Mouse (Mus musculus) midbrain, postnatal 0 days (tissue): Measurements from ENCODE around the gene Ren1. TPM values are rescaled to one million over a fixed set of nuclear protein-coding genes. Genes with fewer than 3 reads are reported as not detected.
A peak's percentile ranks its signal among the peaks of the same experiment; 100 is the strongest.

Source experiments
- ATAC-seq: fragments of 200-750 bp; cut with Nextera tagmentation; 2 replicates; pipeline ENCODE4 v1.8.0; 2017; ENCODE audit warnings: moderate number of reproducible peaks, mild to moderate bottlenecking, moderate TSS enrichment, moderate library complexity; ENCODE audit not compliant: low FRiP score
- DNase-seq: peaks from one replicate; pipeline ENCODE4 v3.0.0-alpha.2; 2015; ENCODE audit warnings: low spot score
- H3K27ac ChIP-seq: fragments of 300-500 bp; sonication (generic); 2 replicates; pipeline ENCODE4 v1.5.1; 2014; ENCODE audit warnings: low read depth, mild to moderate bottlenecking, low read length, mixed read lengths
- H3K27me3 ChIP-seq: fragments of 300-500 bp; sonication (generic); 2 replicates; pipeline ENCODE4 v1.6.1; 2014; ENCODE audit warnings: low read length, control low read depth, mixed read lengths; ENCODE audit not compliant: insufficient read depth
- H3K36me3 ChIP-seq: fragments of 300-500 bp; sonication (generic); 2 replicates; pipeline ENCODE4 v1.6.1; 2014; ENCODE audit warnings: low read length, control low read depth, mixed read lengths; ENCODE audit not compliant: insufficient read depth
- H3K4me1 ChIP-seq: fragments of 300-500 bp; sonication (generic); 2 replicates; pipeline ENCODE4 v1.6.1; 2014; ENCODE audit warnings: mild to moderate bottlenecking, control low read depth, antibody characterized with exemption, low read length, mixed read lengths; ENCODE audit not compliant: insufficient read depth
- H3K4me2 ChIP-seq: fragments of 300-500 bp; sonication (generic); 2 replicates; pipeline ENCODE4 v1.6.1; 2014; ENCODE audit warnings: low read depth, mild to moderate bottlenecking, low read length, mixed read lengths; ENCODE audit not compliant: poor library complexity, severe bottlenecking
- H3K4me3 ChIP-seq: fragments of 300-500 bp; sonication (generic); 2 replicates; pipeline ENCODE4 v1.5.1; 2014; ENCODE audit warnings: low read depth, mild to moderate bottlenecking, low read length, moderate library complexity
- H3K9ac ChIP-seq: fragments of 300-500 bp; sonication (generic); replicated peaks from 2 replicates; pipeline ENCODE4 v1.6.1; 2014; ENCODE audit warnings: mild to moderate bottlenecking, low read length, moderate library complexity, mixed read lengths; ENCODE audit not compliant: poor library complexity, severe bottlenecking
- H3K9me3 ChIP-seq: fragments of 300-500 bp; sonication (generic); 2 replicates; pipeline ENCODE4 v1.6.1; 2016; ENCODE audit warnings: low read length, control low read depth
- CTCF ChIP-seq: IDR thresholded peaks from 2 replicates; pipeline ENCODE4 v1.5.1; 2016; ENCODE audit warnings: antibody characterized with exemption, mild to moderate bottlenecking
- WGBS: fragments of 180-500 bp; shearing (Covaris S2); extraction: QIAGEN DNeasy Blood & Tissue Kit; methylation state at CpG from one replicate; pipeline ENCODE4 v1.1.7; 2014; 5-methylcytosine and 5-hydroxymethylcytosine counted together
- polyA plus RNA-seq: library from polyadenylated mRNA; unstranded; fragments of >200 nt; fragmentation: Nextera tagmentation; extraction: Ambion mirVana; gene quantifications from 2 replicates; pipeline ENCODE4 v1.2.1, GENCODE M21; 2015
- total RNA-seq: library from RNA; depleted of rRNA; stranded (reverse); fragments of >200 nt; gene quantifications from 2 replicates; pipeline ENCODE4 v1.2.3, GENCODE M21; 2014

Ren1 gene
- total and polyA plus RNA-seq, 2 experiments from 2014 or later: not detected

DNA sequence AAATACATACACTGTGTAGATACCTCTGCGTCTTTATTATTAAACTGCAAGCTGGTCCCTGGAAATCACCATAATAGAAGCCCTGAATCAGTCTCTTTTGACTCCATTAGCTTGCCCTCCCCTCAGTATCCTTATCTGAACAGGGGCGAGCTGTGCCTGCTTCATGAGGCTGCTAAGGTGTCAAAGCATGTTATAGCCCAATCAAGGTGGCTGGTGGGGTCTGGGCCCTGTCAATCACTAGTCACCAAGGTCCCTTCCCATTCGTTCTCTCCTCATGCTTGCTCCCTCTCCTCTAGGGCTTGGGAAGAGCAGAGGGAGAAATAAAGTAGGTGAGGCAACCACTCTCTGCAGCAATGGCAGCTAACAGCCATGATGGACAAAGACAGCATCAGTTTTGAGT is 3.1 kb upstream of the Ren1 start:
- no peak for TF ChIP-seq CTCF
- Histone ChIP-seq H3K4me2 (no peak overlapping the region), H3K9ac (no peak overlapping the region), H3K27ac (no peak overlapping the region), H3K4me1 (no peaks in the 10 kb centered on the region), H3K4me3 (no peak overlapping the region), H3K36me3 (no peaks in the 10 kb centered on the region), H3K9me3 (no peaks in the 10 kb centered on the region), H3K27me3 (no peaks in the 10 kb centered on the region)
- ATAC-seq (no peak), DNase-seq (no peak)
- 78% methylated on average over 3 of the region's 3 CpGs for WGBS

DNA sequence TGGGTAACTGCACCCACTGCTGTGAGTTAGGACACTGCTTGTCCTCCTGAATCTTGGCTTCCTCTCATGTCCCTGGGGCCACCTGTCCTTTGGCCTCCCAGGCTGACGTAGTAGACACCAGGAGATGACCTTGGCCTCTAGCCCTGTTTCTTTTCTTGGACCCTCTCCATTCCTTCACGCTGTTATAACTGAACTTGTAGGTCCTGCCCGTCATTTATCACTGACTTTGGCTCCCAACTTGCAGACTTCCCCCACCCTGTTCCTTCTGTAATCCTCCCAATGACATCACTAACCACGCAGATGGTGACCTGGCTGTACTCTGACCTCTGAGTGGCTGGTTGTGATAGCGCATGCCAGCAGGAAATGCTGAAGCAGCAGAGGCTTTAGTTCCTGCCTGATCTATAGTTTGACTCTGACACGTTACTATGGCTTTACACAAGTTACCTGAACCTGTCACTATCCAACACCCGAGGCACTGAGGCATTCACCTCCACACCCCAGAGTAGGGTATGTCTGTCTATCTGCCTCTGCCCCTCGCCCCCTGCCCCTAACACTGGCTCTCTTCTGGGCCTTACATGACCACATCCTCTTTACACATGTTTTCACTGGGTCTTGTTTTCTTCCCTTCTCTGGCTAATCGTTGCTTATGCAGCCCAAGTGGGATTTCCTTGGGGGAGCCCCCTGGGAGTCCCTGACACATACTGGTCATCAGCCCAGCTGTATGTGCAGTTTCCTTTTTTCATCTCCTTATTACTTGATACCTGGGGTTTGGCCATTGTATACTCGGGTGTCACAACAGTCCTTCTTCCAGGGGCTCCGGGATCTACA is 2.4 kb upstream of the Ren1 start:
- WGBS: 80% methylated on average over 11 of the region's 11 CpGs
- no peaks in the 10 kb centered on the region for H3K9me3 ChIP-seq
- H3K9ac ChIP-seq: no peak overlapping the region
- TF ChIP-seq CTCF: no peak
- no peaks in the 10 kb centered on the region for H3K4me1 ChIP-seq
- ATAC-seq (no peak), DNase-seq (no peak)
- H3K27ac ChIP-seq: no peak overlapping the region
- no peaks in the 10 kb centered on the region for H3K27me3 ChIP-seq
- H3K4me2 ChIP-seq: no peak overlapping the region
- H3K36me3 ChIP-seq: no peaks in the 10 kb centered on the region
- no peak overlapping the region for H3K4me3 ChIP-seq

DNA sequence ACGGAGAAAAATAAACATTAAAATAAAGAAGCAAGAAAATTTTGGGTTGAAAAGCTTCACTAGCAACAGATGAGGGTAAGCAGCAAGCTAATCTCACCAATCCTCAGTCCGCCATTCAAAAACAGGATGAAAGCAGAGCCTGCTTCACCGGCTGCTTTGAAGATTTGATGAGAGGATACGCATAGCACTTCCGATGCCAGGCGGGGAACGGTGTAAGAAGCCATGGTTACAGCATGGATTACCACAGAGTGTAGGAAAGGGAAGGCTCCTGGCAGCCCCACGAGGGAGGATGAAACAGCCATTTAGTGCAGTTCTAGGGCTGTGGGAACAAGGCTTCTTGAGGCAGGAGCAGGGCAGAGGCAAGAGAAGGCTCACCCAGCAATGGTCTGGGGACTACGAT is 1.5 kb downstream of the Ren1 start:
- no peak overlapping the region for H3K9ac ChIP-seq
- ATAC-seq: no peak; the same call in 1 of the 2 replicates
- no peak overlapping the region for H3K4me2 ChIP-seq
- 23% methylated on average over 9 of the region's 9 CpGs for WGBS
- H3K9me3 ChIP-seq: no peaks in the 10 kb centered on the region
- H3K27me3 ChIP-seq: no peaks in the 10 kb centered on the region
- H3K4me3 ChIP-seq: no peak overlapping the region
- no peak for TF ChIP-seq CTCF
- no peak overlapping the region for H3K27ac ChIP-seq
- no peaks in the 10 kb centered on the region for H3K36me3 ChIP-seq
- no peak for DNase-seq
- H3K4me1 ChIP-seq: no peaks in the 10 kb centered on the region

DNA sequence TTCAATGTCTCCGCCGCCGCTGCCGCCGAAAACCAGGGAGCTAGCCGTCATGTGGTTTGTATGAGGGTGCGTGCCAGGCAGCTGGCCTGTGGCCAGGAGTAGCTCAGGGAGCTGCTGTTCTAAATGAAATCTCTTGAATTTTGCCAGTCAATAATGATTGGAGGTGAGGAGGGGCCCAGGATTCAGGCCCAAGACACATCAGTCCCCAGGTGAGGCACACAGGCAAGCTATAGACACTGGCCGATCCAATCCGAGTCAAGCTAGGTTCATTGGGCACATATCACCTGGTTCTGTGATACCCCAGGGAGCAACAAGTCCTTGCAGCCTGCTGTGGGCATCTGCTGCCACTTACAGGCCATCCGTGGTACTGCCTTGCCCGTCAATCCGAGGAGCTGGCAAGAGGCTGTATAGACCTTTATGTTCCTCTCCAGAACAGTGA is 3.1 kb downstream of the Ren1 start:
- Histone ChIP-seq H3K9ac (no peak overlapping the region), H3K4me2 (no peak overlapping the region), H3K36me3 (no peaks in the 10 kb centered on the region), H3K27ac (no peak overlapping the region), H3K4me3 (no peak overlapping the region), H3K4me1 (no peaks in the 10 kb centered on the region), H3K9me3 (no peaks in the 10 kb centered on the region), H3K27me3 (no peaks in the 10 kb centered on the region)
- ATAC-seq (peak; percentile 44; the same call in 1 of the 2 replicates), DNase-seq (peak; percentile 88)
- 42% methylated on average over 12 of the region's 12 CpGs for WGBS
- TF ChIP-seq CTCF: peak; percentile 99

GRCm38 (mm10) chr1:133355469-133355868 is 5.2 kb downstream of the Ren1 start:
- DNase-seq (no peak), ATAC-seq (no peak)
- no peaks in the 10 kb centered on the region for H3K4me1 ChIP-seq
- TF ChIP-seq CTCF: no peak
- no peaks in the 10 kb centered on the region; the same call in 1 of the 2 replicates for H3K27me3 ChIP-seq
- no peak overlapping the region for H3K4me3 ChIP-seq
- no peaks in the 10 kb centered on the region for H3K9me3 ChIP-seq
- H3K36me3 ChIP-seq: no peaks in the 10 kb centered on the region
- H3K4me2 ChIP-seq: no peak overlapping the region
- no peak overlapping the region for H3K27ac ChIP-seq
- WGBS: 49% methylated on average over 5 of the region's 5 CpGs
- H3K9ac ChIP-seq: no peak overlapping the region

GRCm38 (mm10) chr1:133355912-133356311 is 5.6 kb downstream of the Ren1 start:
- Histone ChIP-seq H3K27ac (no peak overlapping the region), H3K36me3 (no peaks in the 10 kb centered on the region), H3K4me3 (no peak overlapping the region), H3K27me3 (no peaks in the 10 kb centered on the region; the same call in 1 of the 2 replicates), H3K9ac (no peak overlapping the region), H3K4me1 (no peaks in the 10 kb centered on the region), H3K4me2 (no peak overlapping the region), H3K9me3 (no peaks in the 10 kb centered on the region)
- no peak for TF ChIP-seq CTCF
- DNase-seq: no peak
- ATAC-seq: no peak
- WGBS: 59% methylated on average over 15 of the region's 15 CpGs
